Mouse (Mus musculus) layer of hippocampus, postnatal 10 days (tissue): Measurements from ENCODE around the gene Vasp. TPM values are rescaled to one million over a fixed set of nuclear protein-coding genes. Genes with fewer than 3 reads are reported as not detected.
"Not testable (repeated sequence)": the region's sequence is repeated elsewhere in the genome, so short reads cannot be mapped to it uniquely, and the experiment has no call there.

Experiments used
- DNase-seq, 2 experiments: peaks; one replicate each; pipeline ENCODE4 v3.0.0; 2021; ENCODE audit warnings: low spot score in 2 of 2
- total RNA-seq, 2 experiments: library from RNA; stranded (reverse); gene quantifications; 2 replicates each; pipeline ENCODE4 v1.2.3; 2021

Gene Vasp
- total RNA-seq, 2 experiments from 2014 or later: 26.4 to 27.3 TPM

DNA sequence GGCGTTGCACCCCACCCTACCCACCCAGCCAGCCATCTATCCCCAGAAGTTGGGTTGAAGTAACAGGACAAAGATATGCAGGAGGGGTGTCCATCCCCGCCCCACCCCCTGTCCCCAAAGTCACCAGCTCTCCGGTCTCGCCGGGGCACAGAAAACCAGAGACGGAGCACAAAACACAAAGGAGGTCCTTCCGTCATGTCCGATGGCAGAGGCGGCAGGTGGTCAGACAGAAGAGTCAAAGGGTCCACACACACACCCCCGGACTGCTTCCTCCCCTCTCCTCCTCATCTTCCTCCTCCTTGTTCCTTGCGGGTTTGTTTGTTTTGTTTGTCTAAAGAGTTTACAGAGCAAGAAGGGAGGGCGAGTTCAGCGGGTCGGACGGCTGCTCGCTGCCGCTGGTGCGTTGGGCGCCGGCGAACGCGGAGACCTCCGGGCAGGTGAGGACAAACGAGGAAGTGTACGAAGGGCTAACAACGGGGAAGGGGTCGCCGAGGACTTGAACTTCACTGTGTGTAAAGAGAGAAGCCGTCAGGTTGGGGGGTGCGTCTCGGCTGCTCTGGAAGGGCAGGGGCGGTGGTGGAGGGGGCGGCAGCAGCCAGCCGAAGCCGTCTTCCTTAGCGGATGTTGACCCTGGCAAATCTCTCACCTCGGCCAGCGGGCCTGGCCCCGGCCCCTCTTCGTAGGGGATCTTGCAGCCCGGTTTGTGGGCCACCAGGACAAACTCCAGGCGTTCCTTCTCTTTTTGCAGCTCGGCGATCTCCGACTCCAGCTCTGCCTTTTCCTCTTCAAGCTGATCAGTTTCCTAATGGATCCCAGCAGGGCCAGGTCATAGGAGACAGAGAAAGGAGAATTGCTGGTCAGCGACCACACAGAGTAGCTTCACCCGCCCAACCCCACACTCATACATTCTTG, 33.1 kb upstream of the Vasp start:
- DNase-seq: no peak

DNA sequence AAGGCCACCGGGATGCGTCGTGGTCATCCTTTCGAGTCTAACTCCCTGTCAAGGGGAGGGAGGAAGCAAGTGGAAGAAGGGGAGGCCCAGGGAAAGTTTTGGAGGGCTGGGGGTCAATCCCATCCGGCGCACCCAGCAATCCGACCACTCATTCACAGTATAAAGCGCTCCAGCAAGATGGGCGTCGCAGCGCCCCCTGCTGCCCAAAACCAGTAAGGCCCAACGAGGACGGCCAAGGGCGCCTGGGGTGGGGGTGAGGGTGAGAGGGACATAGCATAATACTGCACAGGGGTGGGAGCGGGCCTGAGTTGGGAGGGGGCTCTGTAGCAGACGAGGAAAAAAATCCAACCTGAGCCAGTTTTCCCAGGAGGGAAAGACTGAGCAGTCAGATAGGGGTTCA, 32.2 kb upstream of the Vasp start:
- peak; percentile 75 to 77 for DNase-seq

DNA sequence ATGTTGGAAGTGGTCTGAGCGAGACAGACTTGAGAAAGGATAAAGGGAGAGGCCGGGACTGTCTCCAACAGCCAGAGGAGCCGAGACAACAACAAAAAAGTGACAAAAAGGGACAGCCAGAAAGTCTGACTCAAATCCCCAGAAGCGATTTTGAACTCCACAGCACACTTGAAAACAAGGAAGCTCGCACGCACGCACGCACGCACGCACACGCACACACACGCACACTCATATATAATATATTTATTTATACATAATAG, 31.4 kb upstream of the Vasp start:
- no peak for DNase-seq

- no peak for DNase-seq
Measured at GRCm38 (mm10) chr7:19302264-19303045, 30.8 kb upstream of the Vasp start.

- peak in 1 of 2 experiments; percentile 20 for DNase-seq
Measured at GRCm38 (mm10) chr7:19301461-19302263, 30.0 kb upstream of the Vasp start.

DNA sequence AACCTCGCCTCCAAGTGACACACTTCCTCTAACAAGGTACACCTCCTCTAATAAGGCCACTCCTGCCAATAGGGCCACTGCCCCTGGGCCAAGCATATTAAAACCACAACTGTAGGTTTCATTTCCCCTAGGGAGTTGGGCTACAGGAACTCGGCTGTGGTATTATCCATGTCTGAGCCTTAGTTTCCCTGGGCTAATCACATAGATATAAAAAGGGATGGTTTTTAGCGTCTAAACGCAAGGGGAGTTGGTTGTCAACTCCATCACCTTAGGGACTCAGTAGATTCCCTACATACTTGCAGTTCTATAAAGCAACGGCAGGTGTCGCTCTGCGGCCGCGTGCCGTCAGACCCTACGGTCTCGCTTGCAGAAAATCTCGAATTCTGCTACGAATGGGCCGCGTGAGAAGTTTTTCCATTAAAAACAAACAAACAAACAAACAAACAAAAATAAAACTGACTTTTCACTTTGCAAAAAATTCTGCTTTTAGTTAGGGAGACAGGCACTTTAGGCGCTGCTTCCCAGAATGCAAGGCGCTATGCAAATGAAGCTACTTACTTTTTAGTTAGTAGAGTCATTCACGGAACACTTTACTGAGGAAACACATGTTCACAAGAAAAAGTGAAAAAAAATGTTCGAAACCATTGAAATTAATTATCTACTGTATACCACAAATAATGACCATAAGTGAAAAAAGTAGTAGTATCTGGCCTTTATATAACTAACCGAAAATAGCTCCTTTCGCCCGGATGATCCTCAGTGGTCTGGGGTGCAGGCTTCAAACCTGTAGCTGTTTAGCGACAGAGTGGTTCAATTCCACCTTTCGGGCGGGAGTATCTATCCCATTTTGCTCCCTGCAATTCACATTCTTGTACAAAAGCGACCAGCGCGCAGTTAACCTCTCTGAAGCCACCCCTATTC, 29.1 kb upstream of the Vasp start:
- peak; percentile 86 to 88 for DNase-seq

DNA sequence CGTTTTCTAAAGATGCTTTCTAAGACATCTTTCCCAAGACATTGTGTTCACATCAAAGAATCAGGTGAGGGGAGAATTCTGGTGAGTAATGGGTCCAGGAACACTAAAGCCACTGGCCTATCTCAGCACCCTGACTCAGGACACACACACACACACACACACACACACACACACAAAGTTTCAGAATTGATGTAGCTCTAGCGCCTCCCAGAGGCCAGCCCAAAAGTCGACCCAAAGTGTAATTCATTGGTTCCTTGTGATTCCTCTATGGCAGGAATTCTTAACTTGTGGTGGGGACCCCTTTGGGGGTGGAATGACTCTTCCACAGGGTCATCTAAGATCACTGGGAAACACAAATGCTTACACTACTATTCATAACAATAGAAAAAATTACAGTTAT, 27.6 kb upstream of the Vasp start:
- DNase-seq: peak; percentile 54 to 64

GRCm38 (mm10) chr7:19297794-19298193, 26.2 kb upstream of the Vasp start:
- DNase-seq: no peak

DNA sequence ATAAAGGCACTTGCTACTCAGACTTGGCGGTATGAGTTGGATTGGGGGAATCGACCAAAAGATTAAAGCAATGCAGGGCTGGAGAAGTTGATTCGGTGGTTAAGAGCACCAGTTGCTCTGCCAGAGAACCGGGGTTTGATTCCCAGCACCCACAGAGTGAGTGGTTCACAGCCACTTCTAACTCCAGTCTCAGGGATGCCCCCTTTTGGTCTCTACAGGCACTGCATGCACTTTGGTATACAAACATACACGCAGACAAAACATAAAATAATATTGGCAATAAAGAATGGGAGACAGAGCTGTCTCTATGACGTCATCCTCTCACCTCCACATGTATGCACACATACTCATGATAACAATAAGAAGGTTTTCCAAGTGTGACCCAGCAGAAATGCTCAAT, 25.4 kb upstream of the Vasp start:
- DNase-seq: no peak

- DNase-seq: peak; percentile 98 to 99
Measured at GRCm38 (mm10) chr7:19295503-19296185, 24.0 kb upstream of the Vasp start.

DNA sequence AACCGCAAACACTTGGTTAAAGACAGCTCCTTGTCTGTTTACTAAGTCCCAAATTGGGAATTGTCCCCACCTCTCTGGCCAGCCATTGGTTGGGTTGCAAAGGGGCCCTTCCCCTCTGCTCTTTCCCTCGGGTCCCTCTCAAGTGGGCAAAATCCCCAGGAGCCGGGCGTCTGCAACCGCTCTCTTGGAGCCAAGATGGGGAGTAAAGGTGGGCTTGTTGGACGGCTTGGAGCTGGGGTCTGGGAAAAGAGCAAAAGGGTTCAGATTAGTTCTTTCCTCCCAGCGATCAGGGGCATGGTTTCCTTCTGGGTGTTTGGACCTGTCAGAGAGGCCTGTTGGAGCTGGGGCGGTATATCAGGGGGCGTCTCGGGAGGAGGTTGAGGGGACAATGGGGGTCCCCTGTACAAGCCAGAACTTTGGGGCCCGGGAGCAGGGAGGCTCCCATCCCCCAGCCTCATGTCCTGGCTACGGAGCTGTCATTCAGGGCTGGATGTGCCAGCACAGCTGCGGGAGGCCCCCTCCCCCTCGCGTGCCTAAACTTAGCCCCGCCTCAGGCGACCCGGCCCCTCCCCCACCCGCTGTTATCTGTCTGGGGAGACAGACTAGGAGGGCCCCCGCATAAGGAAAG, 19.5 kb upstream of the Vasp start:
- peak in 1 of 2 experiments; percentile 49 for DNase-seq

DNA sequence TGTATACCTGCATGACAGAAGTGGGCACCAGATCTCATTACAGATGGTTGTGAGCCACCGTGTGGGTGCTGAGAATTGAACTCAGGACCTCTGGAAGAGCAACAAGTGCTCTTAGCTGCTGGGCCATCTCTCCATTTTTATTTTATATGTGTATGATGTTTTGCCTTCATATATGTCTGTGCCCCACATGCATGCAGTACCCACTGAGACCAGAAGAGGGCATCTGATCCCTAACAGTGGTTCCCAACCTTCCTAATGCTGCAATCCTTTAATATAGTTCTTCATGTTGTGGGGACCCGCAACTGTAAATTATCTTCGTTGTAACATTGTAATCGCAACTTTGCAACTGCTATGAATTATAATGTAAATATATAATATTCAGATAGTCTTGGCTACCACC, 13.1 kb upstream of the Vasp start:
- DNase-seq: peak; percentile 74 to 78

DNA sequence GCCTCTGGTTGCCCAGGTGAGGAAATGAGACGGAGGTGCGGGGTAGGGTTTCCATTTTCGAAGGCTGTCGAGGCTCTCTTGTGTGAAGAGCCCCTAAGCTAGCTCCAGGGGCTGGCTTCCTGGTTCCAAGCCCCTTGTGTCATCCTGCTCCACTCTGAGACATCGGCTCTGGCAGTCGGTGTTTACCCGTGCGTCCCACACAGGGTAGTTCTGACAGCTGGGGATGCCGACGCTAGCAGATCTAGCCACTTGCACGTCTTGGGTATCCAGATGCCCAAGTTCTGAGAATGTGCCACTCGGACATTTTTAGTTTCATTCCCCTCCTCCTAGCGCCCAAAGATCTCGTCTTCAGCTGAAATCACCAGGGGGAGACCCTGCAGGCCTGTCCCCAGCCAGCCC, 11.8 kb upstream of the Vasp start:
- DNase-seq: no peak

GRCm38 (mm10) chr7:19282791-19283405, 11.3 kb upstream of the Vasp start:
- DNase-seq: peak; percentile 64 to 76

- DNase-seq: peak; percentile 82 to 89
Measured at GRCm38 (mm10) chr7:19282385-19282784, 10.8 kb upstream of the Vasp start, which contains the start of gene Rtn2. Gene Rtn2 (plus strand): TSS chr7:19282624.

GRCm38 (mm10) chr7:19281680-19282304, 10.2 kb upstream of the Vasp start:
- DNase-seq: not testable (repeated sequence)

DNA sequence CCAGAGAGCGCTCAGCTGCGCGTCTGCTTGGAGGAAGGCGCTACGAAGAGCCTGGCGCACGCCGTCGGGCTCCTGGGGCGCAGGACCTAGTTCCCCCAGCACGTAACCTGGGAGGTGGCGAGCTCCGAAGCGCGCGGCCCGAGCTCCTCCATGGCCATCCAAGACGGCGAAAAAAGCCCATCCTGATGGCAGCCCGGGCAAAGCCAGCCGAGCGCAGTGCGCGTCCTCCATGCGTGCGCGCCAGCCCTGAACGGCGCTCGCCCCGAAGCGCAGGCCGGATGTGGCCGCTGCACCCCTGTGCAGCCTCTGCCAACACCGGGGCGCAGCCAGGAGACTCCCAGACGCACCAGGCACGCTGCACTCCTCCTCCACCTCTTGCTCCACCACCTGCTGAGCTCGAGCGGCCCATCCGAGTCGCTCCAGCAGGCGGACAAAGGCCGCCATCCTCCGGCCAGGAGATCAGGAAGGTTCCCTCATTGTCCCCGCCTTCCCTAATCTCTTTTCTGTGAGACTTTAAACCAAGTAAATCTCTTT, 8.0 kb upstream of the Vasp start, which contains the start of gene Ppm1n:
Ppm1n (minus strand) TSS at position 484 of the 534 bp plus-strand sequence.
- no peak for DNase-seq

DNA sequence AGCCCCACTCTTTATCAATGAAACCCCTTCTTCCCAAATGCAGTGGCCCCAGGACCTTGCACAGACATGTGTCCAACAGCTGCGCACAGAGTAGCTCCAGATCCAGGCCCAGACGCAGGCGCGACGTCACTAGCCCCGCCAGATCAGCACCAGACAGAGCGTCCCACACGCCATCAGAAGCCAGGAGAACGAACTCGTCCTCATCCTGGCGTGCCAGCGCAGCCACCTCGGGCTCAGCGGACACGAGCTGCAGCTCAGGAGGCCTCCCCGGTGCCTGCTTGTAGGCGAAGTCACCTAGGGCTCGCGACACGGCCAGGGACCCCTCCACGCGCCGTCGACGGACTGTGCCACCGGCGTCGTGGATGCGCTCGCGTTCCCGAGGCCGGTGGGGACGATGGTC, 7.4 kb upstream of the Vasp start:
- no peak for DNase-seq
